Mouse (Mus musculus) kidney, postnatal 25 days (tissue): ENCODE results near the gene Micu1.

Experiments used
- DNase-seq, 2 experiments: peaks; one replicate each; pipeline ENCODE4 v3.0.0; 2021; ENCODE audit warnings: mixed read lengths in 2 of 2

Gene Micu1

DNA sequence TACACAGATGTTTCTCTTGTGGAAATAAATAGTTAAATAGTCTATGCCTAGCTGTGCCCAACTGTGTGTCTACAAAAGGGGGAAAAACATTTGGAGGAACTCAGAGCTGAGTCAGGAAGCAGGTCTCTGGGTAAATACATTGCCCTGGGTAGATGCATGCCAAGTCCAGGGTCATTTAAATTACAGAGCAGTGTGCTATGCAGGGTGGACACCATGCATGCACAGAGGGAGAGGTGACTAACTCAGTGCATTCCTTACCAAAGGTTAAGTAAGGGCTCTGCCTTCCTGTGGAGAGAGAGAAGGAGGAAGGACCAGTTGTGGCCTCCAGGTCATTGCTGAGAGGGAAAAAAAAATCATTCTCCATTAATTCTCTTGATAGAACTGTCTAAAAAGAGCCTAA is 22.4 kb downstream of the Micu1 start:
- no peak for DNase-seq

DNA sequence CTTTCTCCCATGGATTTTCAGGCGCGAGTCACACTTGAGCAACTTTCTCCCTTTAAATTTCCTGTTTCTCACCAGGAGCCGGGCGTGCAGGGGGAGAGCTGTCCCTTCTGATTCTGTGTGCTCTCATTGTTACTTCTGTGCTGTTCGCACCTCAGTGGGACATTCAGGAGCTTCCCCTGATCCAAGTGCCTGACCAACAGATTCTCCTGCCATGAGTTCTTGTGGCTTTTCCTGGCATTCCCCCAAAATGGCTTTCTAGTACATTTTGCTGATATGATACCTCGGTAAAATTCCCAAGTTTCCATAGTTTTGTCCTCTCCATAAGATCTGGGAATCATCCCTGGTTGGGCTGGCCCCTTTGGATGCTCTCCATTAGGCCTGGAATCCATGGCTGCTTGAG is 25.0 kb downstream of the Micu1 start:
- no peak for DNase-seq

DNA sequence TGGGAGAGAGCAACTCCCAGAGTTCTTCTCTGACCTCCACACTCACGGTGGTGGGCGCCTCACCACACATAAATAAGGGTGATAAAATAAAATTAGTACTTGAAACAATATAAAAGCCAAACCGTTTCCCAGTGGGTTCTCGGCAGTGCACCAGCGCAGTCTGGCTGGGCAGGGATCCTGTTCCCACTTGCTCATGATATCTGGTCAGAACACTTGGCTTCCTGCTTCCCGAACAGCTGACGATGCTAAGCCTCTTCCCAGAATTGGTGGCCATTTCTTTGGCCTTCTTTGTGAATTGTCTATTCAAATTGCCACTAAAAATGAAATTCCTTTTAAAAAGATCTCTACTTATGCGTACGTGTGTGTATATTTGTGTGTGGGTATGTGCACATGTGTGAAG is 27.0 kb downstream of the Micu1 start:
- DNase-seq: no peak

DNA sequence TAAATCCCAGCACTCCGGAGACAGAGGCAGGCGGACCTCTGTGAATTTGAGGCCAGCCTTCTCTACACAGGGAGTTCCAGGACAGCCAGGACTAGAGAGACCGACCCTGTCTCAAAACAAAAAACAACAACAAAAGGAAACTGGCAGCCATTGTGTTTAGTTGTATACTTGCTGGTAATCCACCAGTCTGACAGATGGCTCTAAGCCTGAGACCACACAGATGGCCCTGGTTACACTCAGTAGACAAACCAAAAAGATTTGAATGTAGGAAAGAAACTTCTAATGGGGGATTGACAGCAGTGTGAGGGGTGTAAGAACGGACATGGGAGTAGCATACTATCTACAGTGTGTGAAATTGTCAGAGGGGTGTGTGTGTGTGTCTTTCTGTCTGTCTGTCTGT is 27.6 kb downstream of the Micu1 start:
- no peak for DNase-seq

DNA sequence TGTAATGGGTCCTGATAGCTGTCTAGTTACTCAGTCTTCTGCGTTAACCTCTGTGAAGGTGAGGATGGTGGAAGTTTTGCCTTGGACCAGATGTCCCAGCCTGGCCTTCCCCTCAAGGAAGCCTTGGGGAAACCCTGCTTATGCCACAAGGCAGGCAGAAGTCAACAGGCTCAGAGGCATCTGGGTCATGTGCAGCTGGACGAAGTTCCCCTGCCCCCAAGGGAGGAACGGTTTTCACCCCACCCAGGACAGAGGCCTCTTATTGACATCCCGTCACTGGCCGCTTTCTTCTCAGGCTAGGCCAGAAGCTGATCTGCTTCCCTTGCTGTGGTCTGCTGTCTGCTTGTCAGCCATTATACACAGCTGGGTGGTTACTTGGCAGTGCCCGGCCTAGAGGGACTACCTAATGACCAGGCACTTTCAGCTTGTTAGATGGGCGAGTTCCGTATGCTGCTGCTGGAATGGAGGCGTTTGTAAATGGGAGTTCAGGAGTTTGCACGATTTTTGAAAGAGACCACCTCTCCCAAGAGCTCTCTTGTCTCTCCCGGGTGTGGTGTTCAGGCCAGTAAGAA is 33.8 kb downstream of the Micu1 start:
- no peak for DNase-seq

DNA sequence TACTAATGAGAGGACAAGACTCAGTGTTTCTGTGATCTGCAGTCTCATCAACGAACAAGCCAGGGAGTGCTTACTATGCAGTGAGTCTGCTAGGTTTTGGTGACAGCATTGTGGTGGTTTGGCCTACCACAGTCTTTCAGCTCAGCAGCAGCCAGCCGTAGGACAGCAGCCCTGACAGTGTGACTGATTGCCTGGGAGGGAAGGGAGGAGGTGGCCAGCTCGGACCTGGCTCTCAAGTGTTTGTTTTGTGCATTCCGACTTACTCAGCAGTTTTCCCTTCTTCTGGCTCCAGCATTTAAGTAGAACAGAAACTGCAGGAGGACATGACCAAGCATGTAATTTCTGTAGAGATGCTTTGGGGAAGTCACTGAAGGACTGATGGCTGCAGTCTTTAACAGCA is 39.2 kb downstream of the Micu1 start:
- DNase-seq: no peak

DNA sequence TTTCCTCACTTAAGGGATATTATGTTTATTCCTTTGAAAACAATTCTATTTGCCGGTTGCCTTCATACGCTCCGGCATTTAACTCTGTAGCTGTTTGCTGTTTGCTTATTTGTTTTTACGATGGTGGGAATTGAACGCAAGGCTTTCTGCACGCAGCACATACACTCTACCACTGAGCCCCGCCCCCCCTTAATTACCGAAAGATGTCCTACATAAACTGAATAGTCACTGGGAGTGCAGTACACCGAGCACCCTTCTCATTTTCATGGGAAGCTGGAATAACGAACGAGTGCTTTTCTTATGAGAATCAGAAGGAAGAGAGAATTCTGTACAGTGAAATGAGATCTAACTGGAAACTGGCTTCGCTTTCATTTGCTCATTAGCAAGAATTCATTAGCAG is 41.1 kb downstream of the Micu1 start:
- DNase-seq: no peak

DNA sequence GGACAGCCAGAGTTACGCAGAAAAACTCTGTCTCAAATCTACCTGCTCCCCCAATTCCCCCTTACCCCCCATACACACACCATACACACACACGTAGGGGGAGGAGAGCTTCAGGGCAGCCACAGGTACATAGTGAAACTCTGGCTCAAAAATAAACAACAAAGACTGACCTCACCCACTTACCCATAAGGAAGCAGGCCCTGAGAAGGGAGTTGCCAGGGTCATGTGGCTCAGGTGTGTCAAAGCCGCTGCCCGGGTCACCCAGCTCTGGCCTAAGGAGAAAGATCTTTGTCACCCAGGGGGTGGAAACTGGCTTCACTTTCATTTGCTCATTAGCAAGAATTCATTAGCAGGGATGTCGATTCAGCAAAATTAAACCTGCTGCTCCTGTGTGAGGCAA is 41.7 kb downstream of the Micu1 start:
- no peak for DNase-seq

DNA sequence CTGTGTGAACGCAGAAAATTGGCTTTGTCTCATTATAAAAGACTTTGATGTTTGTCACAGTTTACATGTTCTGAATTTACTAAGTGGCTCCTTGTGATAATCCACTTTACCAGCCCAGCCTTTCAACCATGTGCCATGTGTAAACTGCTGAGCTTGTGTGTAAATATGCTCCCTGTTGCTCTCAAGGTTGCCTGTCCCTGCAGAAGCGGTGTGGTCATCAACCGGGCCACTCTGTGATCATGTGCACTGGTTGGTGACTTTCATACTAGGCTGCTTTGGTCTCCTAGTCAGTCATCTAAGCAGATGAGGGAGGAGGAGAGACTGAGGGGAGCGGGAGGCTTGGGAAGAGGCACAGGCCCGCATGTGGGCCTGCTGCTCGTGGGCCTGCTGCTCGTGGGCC is 45.1 kb downstream of the Micu1 start:
- DNase-seq: no peak

DNA sequence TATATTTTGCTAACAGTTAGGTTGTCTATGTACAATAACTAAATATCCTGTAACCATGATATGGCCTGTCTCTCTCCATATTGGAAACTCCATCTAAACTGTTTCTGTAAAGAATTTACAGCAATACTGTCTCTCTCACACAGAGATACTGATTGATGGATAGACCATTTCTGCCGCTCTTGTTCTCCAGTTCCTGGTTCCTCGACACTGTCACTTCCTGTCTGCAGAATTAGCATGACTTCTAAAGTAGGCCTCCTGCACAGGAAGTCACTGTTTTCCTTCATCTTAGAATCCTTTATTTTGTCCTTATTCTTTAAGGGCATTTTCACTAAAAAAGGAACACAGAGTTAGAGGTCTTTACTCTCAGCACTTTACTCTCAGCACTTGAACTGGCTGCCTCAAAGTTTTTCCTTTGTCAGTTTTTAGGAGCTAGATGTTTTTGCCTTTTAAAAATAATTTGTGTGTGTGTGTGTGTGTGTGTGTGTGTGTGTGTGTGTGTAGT is 46.5 kb downstream of the Micu1 start:
- no peak for DNase-seq

DNA sequence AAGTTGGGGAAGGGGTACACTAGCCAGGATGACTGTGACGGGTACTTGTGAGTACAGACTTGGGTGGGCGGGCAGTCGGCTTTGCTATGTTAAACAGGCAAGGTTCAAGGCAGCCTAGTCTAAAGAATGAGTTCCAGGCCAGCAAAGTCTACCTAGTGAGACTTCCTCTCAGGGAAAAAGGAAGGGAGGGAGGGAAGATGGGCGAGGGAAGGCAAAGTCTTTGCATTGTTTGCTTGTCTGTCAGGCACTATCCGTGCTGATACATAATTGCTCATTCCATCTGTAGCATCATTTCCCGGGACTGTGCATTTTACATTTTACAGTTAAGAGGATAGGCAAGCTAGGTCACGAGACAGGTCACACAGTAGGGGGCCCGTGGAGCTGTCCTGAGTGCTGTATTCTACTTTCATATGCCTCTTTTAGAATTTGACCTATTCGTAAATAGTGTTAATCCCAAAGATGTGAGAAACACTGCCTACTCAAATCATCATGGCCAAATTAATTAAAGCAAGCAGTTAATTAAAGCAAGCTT is 51.3 kb downstream of the Micu1 start:
- DNase-seq: no peak

DNA sequence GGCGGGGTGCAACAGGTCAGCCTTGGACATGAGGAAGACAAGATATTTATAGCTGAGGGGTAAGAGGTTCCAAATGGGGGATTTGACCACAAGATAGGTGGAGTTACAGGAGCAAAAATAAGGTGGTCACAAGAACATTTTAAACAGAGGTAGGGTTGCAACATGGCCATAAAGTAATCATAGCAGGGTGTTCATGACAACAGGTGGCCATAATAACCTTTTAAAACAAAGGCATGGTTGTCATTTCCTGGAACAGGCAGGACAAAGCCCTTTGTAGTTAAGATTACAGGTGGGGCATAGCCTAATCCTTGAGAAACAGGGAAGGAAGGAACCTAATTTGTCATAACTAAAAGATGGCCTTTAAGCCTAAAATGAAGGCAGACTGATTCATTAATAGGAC is 51.8 kb downstream of the Micu1 start:
- no peak for DNase-seq

DNA sequence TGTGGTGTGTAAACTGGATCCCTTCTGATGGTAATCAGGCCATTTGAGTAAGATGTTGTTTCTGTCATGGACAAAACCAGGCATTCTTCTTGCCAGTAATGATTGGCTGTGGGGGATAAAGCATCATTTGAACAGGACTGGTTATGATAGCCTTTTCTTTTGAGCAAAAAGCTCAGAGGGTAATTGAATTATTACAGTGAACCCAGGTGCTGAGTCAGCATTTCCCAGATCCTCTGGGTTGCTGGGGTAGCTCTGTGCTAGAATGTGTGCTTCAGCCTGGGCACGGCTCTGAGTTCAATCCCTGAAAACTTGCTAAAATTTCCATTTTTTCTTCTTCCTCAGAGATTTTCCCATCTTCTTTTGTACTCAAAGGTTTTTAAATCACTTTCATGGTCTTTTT is 52.6 kb downstream of the Micu1 start:
- DNase-seq: no peak

DNA sequence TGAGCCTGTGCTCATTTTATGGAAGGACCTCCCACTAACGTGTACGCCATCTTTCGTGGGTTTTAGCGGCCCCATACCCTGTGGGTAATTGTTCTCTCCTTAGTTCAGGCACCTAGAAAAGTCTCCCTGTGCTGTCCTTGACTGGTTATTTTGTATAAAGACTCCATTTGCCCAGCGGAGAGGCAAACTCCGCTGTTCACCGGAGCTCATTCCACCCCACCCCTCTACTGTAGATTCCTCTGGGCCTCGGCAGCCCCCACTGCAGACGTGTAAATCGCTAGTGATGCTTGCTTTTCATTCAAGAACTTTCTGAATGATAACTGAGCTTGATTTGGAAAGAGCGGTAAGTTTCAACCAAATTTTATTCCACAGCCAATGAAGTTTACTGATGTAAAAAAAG is 53.4 kb downstream of the Micu1 start:
- no peak for DNase-seq

DNA sequence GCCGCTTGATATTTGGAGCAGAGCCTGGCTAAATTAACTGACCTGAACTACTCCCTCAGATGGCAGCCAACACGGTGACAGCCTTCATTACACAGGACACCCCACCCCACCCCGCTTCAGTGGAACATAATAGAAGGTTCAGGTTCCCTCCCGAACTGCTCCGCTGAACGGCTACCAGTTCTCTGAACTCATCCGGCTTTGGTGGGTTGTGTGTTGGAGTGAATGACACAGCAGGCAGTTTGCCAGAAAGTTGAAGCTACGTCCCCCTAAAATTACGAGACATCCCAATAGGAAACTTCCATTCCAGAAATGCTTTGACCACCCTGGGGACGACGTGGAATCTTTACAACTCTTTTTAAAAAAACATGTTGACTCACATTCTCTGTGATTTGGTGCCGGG is 53.8 kb downstream of the Micu1 start:
- no peak for DNase-seq

DNA sequence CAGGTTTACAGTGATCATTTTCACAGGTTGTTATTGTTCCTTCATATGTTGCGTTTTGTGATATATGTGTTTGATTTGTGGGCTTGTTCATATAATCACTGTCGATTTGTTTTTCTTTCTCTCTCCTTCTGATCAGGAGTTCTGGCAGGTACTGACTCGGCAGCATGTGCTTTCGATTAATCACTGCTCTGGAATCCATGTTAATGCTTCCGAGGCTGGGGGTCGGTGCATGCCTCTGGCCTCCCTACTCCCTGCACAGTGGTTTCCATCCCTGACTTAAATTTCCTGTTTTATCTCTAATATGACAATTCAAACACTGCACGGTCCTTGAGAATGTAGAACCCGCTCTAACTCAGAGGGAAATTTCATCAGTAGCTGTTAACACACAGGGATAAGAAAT is 54.3 kb downstream of the Micu1 start:
- DNase-seq: no peak

DNA sequence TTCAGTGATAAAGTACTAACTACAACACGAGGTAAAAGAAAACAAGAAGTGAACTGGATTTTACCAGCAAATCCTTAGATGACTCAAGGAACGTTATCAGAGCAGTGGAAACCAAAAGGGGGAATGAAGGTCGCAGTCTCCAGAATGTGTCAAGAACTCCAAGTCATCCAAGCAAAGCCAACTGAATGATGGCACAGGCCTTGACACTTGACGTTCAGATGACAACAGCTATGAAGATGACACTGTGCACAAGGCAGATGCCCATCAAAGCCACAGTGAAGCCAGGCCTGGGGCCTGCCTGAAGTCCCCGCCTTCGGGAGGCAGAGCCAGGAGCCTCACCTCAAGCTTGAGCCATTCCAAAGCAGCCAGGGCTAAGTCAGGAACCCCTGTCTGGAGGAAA is 62.5 kb downstream of the Micu1 start:
- no peak for DNase-seq

DNA sequence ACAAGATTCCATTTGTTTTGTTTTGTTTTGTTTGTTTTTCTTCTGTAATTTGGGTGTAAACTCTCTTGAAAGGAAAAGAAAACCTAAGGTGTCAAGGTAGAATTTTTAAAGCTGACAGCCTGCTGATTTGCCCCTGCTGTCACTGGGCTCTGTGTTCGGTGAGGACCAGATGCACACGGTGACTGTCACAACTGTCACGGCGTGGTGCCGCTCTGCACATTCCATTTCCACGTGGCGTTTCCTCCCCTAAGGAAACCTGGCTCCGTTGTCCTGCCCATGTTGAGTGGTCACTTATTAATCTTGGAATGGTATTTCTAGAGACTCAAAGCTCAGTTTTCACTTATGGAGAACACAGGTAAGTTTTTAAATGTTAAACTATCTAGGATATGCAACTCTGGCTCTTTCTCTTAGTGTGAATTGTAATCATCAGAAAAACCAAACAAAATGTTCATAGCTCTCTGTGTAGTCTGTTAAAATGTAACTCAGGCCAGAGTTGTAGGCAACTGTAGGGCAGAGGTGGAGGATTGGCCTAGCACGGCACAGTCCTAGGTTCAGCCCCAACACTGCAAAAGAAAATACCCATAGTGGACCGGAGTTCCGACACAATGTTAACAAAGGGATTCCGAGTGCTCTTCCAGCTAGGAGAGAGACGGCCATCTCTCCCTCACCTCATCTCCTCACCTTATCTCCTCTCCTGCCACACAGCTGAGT is 66.2 kb downstream of the Micu1 start:
- DNase-seq: peak; percentile 23 to 56

DNA sequence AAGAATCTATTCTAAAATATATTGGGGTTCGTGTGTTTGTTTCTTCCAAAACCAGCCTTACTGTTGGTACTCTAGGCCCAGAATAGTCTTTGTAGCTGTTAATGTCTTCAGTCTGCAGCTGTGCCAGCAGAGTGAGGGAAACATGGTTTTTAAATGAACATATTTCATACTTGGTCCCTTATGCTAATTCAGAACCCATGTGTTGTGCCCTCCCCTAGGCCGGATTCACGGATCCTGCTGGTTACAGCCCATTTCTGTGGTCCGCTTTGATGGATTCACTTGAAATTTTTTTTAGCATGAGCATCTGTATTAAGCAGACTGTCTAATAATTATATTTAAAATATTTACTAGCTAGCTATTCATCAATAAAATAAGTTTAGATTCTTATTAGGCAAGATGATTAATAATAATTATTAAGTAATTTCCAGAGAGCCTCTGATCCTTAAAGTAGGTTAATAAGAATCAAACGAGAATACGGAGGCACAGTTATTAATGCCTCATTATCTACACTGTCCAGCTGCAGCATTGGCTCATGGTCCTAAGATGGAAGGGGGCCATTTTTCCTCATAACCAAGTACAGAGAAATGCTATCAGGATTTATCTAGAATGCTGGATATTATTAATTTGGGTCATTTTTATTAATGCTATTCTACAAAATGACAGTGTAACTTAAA is 69.2 kb downstream of the Micu1 start:
- no peak for DNase-seq

DNA sequence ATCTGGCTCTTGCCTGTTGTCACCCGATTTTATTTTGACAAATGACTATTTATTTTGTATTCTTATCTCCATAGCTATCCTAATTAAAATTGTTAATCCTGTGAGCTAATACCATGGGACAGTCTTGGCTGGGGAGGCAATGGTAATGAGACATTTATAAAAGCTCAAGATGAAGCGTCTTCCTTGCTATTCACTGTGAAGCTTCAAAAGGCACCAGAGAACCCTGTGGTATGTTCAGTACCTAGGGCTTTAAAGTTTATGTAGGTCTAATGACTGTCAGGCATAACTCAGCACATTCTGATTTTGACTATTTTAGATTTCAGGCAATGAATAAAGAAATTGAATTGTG is 69.7 kb downstream of the Micu1 start:
- DNase-seq: no peak

DNA sequence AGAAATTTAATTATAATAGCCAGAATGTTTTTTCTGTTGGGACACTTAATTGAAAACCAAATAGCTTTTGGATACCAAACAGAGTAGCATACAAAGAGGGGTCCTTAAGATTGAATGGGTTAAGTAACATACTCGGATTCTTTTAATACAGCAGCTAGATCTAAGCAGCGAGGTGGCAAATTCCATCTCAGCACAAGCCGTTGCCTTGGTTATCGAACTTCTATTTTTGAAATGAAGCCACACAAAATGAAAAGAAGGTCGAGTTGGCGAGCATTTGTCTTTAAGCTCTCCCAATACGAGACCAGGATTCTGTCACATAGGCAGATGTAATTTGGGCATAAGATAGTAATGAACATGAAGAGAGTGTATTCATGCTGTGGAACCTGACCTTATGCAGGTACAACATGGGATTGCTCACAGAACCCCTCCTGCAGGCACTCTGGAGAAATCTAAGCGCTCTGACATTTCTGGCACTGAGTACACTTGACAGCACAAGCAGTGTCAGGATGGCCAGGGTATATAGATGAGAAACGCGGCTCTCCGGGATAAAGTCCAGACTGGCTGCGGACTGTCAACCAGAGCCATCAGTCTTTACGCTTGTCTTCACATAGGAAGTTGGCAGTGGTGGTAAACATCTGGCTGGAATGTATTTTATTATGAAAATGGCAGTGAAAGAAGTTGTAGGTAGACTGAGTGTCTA is 71.3 kb downstream of the Micu1 start:
- no peak for DNase-seq

DNA sequence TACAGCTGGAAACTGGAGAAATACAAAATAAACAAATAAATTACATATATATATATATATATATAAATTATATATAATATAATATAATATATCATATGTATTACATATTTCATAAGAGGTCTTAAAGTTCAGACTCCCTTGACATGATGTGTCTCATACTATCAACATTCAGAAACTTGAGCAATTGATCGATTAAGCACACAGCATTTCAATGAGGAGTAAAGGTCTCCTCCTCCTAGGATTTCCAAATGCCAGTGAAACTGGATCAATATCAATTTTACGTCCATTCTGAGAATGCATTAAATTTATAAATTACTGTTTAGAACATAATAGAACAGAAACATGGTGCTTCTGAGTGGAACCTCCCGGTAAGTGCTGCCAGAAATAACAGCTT is 71.9 kb downstream of the Micu1 start:
- no peak for DNase-seq

DNA sequence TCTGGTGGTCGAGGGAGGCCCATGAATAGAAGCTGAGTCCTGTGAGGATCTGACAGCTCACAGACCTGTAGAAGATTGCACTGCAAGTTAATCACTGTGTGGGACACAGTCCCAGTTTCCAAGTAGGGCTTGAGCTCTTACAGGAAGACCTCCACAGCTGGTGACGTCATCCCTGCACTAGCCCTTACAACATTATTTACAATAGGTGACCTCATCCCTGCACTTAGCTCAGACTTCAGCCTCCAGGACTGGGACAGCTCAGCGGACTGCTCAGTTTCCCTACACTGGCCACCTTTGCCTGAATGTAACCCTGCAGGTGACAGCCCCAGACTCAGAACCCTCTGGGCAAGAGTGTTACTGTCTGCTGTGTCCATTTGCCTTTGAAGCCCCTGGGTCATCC is 75.0 kb downstream of the Micu1 start:
- DNase-seq: no peak
